Mouse (Mus musculus) spleen, postnatal 10 days (tissue): ENCODE measurements around the gene Upf2.

Experiments used
- DNase-seq, 2 experiments: peaks; one replicate each; pipeline ENCODE4 v3.0.0; 2021 to 2022; ENCODE audit warnings: low spot score in 2 of 2

Upf2 gene

GRCm38 (mm10) chr2:5950766-5951595, at the start of gene Upf2:
Gene Upf2, plus strand, starts transcription at chr2:5951469.
- peak; percentile 93 to 98 for DNase-seq

GRCm38 (mm10) chr2:5906092-5906491, 45.2 kb upstream of the Upf2 start:
- no peak for DNase-seq

- peak; percentile 49 to 80 for DNase-seq
Measured at GRCm38 (mm10) chr2:5906625-5907024, 44.6 kb upstream of the Upf2 start.

GRCm38 (mm10) chr2:5911282-5911965, 39.8 kb upstream of the Upf2 start:
- no peak for DNase-seq

GRCm38 (mm10) chr2:5922823-5923222, 28.4 kb upstream of the Upf2 start:
- DNase-seq, result no peak

GRCm38 (mm10) chr2:5923786-5924185, 27.5 kb upstream of the Upf2 start:
- DNase-seq, result no peak

GRCm38 (mm10) chr2:5927481-5927880, 23.8 kb upstream of the Upf2 start:
- no peak for DNase-seq

GRCm38 (mm10) chr2:5929793-5930192, 21.5 kb upstream of the Upf2 start:
- no peak for DNase-seq

- peak in 1 of 2 experiments; percentile 33 for DNase-seq
Measured at GRCm38 (mm10) chr2:5930291-5931054, 20.8 kb upstream of the Upf2 start.

- DNase-seq, result no peak
Measured at GRCm38 (mm10) chr2:5931938-5932337, 19.3 kb upstream of the Upf2 start.

GRCm38 (mm10) chr2:5934936-5935335, 16.3 kb upstream of the Upf2 start:
- no peak for DNase-seq

GRCm38 (mm10) chr2:5936068-5936467, 15.2 kb upstream of the Upf2 start:
- DNase-seq, result no peak

GRCm38 (mm10) chr2:5936550-5936949, 14.7 kb upstream of the Upf2 start:
- DNase-seq, result no peak

- DNase-seq, result no peak
Measured at GRCm38 (mm10) chr2:5939319-5939718, 11.9 kb upstream of the Upf2 start.

GRCm38 (mm10) chr2:5939911-5940310, 11.4 kb upstream of the Upf2 start:
- DNase-seq, result no peak

- DNase-seq, result no peak
Measured at GRCm38 (mm10) chr2:5940936-5941335, 10.3 kb upstream of the Upf2 start.

GRCm38 (mm10) chr2:5941861-5942415, 9.3 kb upstream of the Upf2 start:
- DNase-seq, result no peak

GRCm38 (mm10) chr2:5942416-5943032, 8.7 kb upstream of the Upf2 start, which contains the start of gene Dhtkd1:
Gene Dhtkd1, minus strand, starts transcription at chr2:5942792.
- peak; percentile 45 to 54 for DNase-seq

GRCm38 (mm10) chr2:5943071-5943470, 8.2 kb upstream of the Upf2 start:
- DNase-seq, result no peak

- no peak for DNase-seq
Measured at GRCm38 (mm10) chr2:5945629-5946028, 5.6 kb upstream of the Upf2 start.

- DNase-seq, result no peak
Measured at GRCm38 (mm10) chr2:5946876-5947275, 4.4 kb upstream of the Upf2 start.
